Mouse (Mus musculus) CH12.LX (cell line): ENCODE measurements around the gene Cap1.

Experiments used
- CHD2 ChIP-seq: IDR thresholded peaks from 2 replicates; pipeline ENCODE4 v1.6.1; 2011; ENCODE audit warnings: low read length, improper control_type of control experiment
- POLR2A ChIP-seq: IDR thresholded peaks from 2 replicates; pipeline ENCODE4 v1.6.1; 2011; ENCODE audit warnings: low read depth, mild to moderate bottlenecking, improper control_type of control experiment, low read length

DNA sequence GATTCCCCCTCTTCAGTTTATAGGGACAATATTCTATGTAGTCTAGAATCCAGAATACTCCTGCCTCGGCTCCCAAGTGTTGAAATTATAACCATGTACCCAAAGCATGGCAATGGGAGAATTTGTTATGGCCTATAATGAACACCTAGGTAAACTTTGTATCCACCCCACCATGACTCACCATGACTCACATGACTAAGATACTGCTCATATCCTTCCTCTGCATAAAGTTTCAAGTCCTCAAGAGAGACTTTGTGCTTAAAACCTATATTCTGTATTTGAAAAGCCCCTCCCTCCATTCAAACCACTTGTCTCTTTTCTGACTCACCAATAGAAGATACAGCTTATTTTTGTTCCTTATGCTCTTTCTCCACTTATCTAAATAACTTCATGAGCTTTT is 17.8 kb downstream of the Cap1 start:
- TF ChIP-seq POLR2A = no peak
- no peak for TF ChIP-seq CHD2
